Mouse (Mus musculus): ENCODE measurements at regions not wholly inside any gene's neighbourhood (a gene's known extent, or its start where the extent isn't known, plus 50 kb on each side); places are given as distances from the start of the nearest gene placed in this dataset.

- TF ChIP-seq CTCF (IDR thresholded peaks at IDR 0.05; ENCODE audit: low read depth) (no peak), EP300 (IDR thresholded peaks at IDR 0.05; ENCODE audit: low read depth) (no peak)
Measured at GRCm38 (mm10) chr16:93449925-93450324, 153.9 kb downstream of the Setd4 start.
